Mouse (Mus musculus) layer of hippocampus, adult 9-10 months (tissue): Measurements from ENCODE around the gene Gpr176.
A peak's percentile ranks its signal among the peaks of the same experiment; 100 is the strongest.
"Not testable (repeated sequence)": the region's sequence is repeated elsewhere in the genome, so short reads cannot be mapped to it uniquely, and the experiment has no call there.

Experiments used
- DNase-seq: peaks from one replicate; pipeline ENCODE4 v3.0.0; 2022; ENCODE audit warnings: low spot score

Gpr176 gene

DNA sequence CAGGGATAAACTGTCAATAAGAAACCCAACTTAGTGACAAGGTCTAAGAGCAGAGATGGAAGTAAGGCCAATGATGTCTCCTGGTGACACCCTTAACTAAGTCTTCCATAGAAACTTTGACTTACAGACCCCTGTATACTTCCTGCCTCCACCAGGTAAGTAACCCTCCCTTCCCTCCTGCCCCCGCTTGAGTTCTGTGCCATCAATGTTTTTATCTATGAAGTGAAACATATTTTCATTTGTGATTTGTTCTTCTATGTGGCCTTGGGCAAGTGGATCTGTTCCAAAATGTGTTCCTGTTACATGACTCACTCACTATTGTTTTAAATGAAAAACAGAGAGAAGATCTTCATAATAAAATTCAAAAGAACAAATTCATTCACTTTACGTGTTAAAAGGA, 73.2 kb downstream of the Gpr176 start:
- no peak for DNase-seq

DNA sequence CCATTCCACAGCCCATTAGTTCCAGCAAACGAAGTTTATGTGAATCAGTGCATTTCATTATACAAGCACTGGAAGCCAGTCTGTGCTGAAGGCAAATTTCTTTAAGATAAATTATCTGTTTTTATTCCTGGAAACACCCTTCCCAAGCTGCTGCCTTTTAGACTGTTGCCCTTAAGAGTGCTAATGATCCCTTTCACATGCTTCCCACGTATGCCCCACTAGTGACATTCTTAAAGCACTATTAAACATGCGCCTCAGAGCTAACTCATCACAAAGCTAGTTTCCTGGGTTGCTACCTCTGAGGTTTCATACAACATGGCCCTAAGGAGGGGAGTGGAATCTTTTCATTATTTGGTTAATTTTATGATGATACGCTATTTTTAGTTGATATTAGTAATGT, 74.6 kb downstream of the Gpr176 start:
- no peak for DNase-seq

DNA sequence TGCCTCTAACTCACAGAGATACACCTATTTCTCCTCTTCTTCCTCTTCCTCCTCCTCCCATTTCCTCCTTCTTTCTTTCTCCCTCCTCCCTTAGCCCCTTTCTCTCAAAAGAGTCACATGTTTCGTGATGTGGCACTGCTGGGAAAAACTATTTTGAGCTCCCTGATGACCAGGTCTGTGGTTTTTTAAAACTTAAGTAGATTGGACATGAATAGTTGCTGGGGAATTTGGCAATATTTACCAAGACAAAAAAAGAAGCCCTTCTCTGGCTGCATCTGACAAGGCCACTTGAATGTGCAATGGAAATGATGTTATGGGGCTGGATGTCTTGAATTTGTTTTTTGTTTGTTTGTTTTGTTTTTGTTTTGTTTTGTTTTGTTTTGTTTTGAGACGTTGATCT, 75.3 kb downstream of the Gpr176 start:
- no peak for DNase-seq

DNA sequence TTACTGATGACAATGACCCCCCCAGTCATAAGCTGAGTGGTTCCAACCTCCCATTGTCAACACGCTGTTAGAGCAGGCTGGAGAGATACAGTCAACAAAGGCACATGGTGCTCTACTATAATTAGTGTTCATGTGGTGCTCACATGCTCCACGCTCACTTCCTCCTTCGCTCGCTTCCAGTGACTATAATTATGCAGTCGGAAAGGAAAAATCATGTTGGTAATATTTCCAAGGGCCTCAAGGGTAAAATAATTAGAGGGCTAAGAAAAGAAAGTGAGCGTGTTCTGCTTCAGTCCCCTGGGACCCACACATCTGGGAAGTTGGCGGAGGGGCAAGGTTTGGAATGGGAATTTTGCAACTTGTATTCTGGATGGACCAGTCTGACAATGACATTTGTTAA, 77.7 kb downstream of the Gpr176 start:
- DNase-seq: no peak

DNA sequence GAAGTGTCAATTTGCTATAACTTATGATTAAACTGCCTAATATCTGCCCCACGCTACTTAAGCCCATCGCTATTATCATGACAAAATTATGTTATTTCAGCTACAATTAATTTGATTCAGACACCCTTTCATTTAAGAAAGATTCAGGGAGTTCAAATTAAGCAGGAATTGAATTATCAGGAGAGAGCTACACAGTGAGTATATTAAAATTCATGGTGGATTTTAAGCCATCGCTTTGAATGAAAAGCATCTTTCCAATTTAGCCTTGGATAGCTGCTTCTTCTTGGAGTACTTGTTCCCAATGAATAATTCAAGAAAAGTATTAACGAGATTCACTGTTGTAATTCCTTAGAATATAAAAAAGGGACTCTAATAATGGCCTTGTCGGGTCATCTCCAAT, 79.6 kb downstream of the Gpr176 start:
- DNase-seq: no peak

DNA sequence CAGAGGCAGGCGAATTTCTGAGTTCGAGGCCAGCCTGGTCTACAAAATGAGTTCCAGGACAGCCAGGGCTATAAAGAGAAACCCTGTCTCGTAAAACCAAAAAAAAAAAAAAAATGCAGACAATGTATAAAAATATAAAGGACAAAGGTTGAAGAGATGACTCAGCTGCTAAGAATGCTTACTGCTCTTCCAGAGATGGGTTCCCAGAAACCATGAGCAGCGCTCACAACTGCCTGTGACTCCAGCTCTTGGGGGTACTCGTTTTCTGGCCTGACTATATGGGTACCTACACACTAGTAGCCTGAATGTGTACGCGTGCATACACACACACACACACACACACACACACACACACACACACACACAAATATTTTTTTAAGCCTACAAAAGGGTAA, 84.2 kb downstream of the Gpr176 start:
- not testable (repeated sequence) for DNase-seq

DNA sequence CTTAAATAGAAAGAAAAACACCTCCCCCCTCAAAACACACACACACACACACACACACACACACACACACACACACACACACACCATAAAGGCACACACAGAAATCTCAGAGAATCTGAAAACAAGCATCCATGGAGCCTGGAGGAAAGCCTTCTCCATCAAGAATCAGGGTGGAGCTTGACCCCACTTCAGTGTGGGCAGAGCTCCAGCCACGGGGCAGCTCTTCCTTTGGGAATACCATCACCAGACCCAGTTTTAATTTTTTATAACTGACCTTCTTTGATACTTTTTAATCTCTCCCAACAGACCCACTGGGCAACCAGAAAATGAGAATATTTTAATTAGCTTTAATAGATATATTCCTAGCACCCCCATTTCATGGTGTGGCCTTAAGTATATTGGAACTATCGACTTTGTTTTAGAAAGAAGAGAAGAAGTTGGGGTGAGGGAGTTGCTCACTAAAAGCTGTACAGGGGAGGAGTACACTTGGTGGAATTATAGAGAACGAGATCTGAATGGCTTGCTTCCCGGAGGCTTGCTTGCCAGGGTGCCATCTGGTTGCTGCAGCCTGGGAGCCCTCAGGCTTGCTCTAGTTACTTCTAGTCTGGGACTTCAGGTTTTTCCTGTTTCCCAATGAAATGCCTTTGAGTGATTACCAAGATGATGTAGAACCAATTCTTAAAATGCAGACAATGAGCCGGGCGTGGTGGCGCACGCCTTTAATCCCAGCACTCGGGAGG, 84.7 kb downstream of the Gpr176 start:
- DNase-seq: no peak

DNA sequence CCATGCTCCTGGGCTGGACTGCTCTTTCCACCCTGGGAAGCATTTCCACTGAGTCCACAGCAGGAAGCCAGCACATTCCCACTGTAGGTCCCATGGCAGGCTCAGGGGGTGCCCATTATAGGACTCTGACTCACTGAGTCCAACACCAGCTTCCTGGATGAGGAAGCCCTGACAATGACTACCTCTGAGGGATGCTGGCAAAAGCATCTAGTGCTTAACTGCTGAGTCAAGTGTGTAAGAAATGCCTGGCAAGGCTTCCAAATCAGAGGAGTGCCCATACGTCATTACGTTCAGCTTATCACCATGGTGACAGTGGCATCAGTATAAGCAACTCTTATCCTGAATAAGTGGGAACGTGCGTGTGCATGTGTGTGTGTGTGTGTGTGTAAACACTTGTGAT, 85.5 kb downstream of the Gpr176 start:
- no peak for DNase-seq

DNA sequence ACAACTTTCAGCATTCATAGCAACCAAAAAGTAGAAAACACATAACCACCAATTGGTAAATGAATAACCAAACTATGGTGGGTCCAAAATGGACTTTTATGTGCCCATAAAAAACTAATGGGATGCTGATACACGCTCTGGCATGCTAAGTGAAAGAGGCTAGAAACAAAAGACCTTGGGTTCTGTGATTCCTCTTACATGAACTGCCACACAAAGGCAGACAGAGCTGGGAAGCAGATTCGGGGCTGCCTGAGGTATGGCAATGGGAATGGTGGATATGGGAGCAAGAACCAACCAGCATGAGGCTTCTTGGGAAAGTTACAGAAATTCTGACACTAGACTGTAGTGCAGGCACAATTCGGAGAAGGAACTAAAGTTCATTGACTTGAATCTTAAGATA, 90.8 kb downstream of the Gpr176 start:
- no peak for DNase-seq

DNA sequence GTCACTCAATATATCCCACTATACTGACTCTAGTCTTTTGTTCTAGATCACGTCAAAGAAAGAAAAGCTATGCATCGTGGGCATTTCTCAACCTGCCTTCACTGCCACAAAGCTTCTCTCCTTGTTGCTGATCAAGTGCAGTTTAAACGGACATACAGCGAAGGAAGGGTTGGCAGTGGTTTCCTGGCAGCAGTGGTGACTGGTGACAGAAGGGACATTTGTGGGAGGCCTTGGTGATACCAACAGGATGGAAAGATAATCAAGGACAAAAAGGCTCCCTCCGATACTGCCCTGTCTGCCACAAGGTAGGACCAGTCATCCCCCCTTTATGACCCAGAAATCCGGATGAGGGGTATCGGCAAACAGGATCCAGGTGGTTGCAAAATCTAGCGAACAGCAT, 95.0 kb downstream of the Gpr176 start:
- no peak for DNase-seq

DNA sequence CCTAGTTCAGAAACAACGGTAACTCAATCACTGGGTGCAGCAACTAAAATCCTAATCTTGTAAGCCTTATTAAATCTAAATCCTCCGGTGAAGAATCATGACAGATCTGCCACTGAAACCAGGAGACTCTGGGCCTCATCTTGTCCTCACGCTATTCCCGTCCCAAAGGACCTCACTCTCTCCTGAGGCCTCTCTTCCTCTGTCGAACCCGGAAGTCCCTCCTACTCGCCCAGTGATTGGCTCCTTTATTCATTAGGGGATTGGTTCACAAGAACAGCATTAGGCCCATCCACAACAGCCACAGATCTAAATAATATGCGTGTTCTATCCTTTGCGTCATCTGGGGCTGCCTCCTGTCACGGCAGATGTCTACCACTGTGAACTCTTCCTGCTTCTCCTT, 101.6 kb downstream of the Gpr176 start:
- no peak for DNase-seq

DNA sequence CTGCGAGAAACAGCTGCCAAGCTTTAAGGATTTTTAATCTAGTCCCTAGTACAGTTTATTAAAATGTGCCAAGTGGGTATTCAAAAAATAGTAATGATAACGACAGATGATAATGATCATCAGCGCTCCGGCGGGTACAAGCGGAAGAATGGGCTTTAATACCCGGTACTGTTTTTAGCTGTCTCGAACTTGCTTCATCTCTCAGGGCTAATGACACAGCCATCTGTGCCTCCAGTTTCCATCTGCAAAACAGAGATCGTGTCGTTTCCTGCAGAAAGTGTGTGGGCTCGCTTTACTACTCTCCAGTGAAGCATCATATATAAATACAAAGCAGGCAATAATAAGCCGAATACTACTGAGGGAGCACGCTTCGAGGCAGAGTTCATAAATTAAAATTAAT, 103.0 kb downstream of the Gpr176 start:
- peak; percentile 52 for DNase-seq

DNA sequence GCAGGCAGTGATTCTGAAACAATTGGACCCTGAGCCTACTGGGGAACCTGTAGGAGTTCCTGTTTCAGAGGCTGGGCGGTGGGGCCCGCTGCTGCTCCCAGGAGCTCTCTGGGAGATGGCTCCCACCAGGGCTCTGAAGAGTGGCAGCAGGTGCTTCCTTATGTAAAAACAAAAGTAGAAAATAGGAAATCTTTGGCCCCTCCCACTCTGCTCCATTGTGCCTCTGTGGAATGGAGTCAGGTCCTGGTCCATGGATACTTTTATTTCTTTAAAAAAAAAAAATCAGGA, 109.4 kb downstream of the Gpr176 start:
- no peak for DNase-seq

DNA sequence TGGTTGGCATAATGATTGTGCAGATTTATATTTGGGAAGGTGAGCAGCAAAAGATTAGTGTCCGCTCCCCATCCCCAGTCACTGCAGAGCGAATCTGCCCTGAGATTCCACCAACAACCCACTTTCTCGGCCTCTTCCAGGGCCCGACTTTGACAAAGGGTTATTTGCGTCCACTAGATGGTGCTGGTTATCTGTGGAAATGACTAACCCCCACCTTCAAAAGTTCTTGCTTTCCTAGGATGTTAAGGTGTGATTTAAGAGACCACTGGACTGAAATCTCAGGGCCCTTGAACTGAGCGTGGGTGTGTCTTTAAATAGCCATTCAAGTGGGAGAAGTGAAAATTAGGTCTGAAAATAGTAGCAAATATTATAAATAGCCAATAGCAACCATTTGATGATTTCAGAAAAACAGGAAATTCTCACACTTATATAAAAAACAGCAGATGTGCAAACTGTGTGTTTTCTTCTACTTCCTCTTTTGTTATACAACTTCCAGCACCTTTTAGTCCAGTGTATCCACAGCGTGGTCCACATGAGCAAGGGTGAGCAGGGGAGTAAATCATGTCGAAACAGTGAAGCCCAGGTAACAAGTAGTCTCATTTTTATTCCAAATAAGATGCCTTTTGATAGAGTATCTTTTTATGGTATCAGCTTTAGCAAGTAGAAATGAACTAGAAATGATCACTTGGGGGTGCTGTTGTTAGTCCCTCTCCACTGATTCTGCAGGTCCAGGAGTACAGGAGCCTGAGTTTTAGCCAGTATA, 109.9 kb downstream of the Gpr176 start:
- peak; percentile 40 for DNase-seq

DNA sequence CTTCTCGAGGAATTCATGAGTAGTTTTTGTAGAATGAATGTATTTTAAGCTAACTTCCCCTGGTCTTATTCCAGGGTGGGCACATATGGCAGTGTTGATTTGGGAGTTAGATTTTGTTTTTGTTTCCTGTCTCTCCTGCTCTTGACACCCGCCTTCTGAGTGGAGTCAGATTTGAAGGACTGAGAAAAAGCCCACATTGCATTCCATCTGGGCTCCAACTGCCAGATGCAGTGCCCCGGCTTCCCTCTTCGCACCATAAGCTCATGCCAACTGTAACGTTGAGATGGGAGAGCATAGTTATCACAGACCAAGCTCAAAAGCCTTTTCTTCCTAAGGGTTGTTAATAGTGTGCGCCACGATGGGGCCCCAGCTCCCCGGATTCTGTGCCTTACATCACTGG, 110.5 kb downstream of the Gpr176 start:
- peak; percentile 48 for DNase-seq

DNA sequence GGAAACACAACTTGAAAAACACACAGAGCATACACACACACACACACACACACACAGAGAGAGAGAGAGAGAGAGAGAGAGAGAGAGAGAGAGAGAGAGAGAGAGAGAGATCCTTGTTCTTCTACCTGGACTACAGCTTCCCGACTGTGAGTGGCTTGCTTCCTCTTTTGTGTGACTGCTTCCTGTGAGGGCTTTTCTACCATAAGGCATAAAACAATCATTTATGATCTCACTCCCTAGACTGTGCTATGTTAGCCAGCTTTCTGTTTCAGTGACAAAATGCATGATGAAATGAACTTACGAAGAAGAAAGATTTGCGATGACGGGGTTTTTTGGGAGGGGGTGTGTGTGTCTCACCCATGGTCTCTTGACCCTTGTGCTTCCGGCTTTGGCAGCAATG, 113.5 kb downstream of the Gpr176 start:
- no peak for DNase-seq

DNA sequence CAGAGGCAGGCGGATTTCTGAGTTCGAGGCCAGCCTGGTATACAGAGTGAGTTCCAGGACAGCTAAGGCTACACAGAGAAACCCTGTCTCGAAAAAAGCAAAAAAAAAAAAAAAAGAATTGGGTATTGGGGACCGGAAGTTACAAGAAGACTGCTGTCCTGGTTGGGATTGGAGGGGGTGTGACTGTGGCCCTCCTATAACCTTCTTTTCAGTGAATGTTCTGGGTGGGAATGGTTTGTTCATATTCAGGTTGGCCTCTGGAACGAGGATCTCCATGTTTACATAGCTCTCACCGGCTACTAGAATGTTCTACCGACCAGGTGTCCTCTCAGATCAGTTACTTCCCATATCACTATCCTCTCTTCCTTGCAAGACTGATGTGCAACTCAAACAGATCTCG, 116.1 kb downstream of the Gpr176 start:
- no peak for DNase-seq

DNA sequence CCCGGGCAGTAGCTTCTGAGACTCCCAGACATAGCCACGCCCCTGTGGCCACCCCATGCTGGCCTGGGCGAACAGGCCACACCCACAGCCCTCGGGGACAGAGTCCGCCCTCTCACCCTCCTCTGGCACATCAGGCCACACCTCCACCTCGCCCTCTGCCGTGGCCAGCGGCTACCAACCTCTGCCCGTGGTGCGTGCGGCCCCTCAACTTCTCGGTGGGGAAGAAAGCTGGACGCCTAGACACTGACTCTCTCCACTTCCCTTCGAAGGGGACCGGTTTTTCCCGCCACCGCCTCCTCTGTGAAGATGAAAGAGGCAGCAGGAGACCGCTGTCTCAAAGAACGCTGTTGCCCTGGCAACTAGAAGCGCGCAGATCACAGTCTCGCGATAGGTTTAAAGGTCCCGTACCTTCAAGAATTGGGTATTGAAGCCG, 116.6 kb downstream of the Gpr176 start, which contains the start of gene Fsip1:
Fsip1 (minus strand) TSS at position 346 of the 433 bp plus-strand sequence.
- DNase-seq: no peak

DNA sequence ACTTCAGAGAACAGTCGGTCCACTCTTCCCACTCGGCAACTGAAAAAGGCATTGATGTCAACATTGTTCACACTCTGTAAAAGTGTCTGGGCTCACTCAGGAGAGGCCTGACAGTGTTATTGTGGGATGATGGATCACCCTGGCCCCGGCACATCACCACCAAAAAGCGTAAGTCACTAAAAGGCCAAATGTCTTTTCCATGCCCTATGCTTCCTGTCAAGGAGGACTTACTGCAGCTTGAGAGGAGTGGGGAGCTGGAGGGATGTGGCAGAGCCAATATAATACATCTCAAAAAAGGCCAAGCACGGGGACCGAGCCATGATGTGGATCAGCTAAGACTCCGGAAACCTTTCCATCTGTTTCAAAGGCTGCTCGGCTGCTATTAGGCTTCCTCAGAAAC, 118.7 kb downstream of the Gpr176 start:
- DNase-seq: no peak

DNA sequence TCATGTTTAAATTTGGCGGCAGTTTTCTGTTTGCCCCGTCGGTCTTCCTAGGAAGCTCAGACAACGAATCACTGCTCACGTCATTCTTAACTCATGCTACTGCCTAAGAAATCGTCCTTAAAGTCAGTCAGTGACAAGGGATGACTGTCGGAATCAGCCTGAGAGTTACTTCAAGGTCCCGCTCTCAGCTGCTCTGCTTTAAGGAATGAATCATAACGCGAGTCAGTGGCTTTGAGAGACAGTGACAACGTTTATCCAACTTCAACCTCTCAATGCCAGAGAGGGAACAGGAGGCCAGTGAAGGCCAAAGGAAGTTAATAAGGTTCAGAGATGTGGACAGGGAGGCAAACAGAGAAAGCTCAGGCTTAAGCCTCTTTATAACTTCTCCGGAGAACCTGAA, 124.3 kb downstream of the Gpr176 start:
- DNase-seq: no peak

DNA sequence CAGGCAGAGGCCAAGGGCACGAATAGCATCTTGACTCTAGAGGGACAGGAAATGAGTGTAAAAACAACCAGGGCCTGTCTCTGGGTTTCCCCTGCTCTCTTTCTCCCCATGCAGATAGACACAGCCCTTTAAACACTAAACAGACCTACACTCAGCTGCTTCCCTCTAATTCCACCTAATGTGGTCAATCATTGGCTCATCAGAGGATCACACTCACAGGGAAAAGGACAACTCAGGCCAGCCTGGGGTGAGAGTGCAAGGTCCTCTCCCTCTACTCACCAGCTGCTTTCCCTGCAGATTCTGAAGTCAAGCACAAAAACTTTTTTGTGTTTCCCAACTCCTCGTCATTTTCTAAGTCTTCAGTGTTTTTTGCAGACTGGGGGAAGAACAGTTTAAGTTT, 125.2 kb downstream of the Gpr176 start:
- DNase-seq: no peak

DNA sequence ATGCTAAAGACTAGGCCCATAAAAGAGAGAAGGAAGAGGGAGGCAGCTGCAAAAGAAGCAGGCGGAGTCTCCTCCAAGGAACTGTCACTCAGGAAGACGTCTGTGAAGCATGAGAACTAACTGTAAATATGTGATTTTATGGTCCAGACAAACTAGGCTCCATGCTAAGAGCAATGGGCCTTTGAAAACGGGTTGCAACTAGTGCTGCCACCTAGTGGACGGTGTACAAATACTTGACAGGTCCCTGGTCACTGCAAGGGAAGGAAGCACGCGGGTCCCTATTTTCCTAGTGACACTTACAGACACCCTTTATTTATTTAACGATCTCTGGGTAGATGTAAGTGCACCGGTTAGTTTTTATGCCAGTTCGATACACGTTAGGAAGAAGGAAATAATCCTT, 127.3 kb downstream of the Gpr176 start:
- no peak for DNase-seq

DNA sequence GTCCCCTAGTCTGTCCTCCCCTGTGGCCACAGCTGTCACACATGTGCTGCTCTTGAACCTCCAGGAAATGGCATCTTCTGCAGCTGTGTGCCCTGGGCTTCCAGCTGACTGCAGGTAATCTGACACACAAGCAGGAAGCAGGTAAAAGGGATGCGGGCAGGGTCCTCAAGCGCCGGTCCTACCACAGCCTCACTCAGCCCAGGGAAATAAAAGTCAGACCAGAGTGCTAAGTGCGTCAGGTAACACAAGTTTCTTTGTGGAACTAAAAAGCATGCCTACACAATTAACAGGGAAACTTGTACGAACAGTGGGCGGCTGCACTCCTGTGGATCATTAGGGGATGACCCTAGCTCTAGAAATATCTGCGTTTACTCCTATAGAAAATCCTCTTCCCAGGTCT, 137.0 kb downstream of the Gpr176 start:
- DNase-seq: no peak

DNA sequence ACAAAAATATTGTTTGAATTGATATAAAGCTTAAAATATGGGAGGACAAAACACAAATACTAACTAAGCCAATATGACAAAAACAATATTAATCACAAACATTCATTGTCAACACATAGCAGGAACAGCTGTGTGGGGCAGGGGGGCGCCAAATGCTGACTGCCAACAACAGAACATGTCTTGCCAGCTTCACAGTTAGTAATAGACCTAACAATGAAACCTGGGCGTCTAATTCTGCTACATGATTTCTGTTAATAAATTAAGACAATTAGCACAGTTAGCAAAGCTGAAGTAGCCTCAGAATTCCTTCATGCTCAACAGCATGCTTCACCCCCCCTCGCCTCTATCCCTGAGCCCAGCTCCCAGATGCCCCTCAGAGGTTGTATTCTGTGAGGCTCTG, 137.6 kb downstream of the Gpr176 start:
- DNase-seq: no peak
